13 mouse cellular contexts compared by ENCODE assay signal in genomic region chr3:121309896-121310714, GRCm38 (mm10). TPM values are rescaled to one million over a fixed set of nuclear protein-coding genes. Genes with fewer than 3 reads are reported as not detected.
DNase-seq lines count a peak whose midpoint lies in the region; ATAC-seq and TF ChIP-seq lines count a peak whose summit lies in the region.
"Had no signal": no experiment of that assay in that cellular context is flagged by ENCODE, and none has a peak within 500 bp of the region (broad histone marks: within the 10 kb centered on the region; RNA-seq: fewer than 3 reads in every experiment).

No protein-coding gene starts in this region.

- TF ChIP-seq CTCF in forebrain, postnatal 0 days (IDR thresholded peaks at IDR 0.05; ENCODE audit: low read depth), result peak; percentile 42
- TF ChIP-seq CTCF in Patski (IDR thresholded peaks at IDR 0.05), result peak; percentile 69

- POLR2A ChIA-PET in Patski (lab: Charles Lee), result interaction anchor here (0.6 to 2.5 kb wide), 3 partner anchors 85 to 190 kb away, joined by 3 to 6 read pairs (median 3); no protein-coding TSS in a partner anchor

- no peak overlapping the region for H3K4me3 ChIP-seq in forebrain, postnatal 0 days (ENCODE audit: low read depth, low read length)
- no peak overlapping the region for H3K4me3 ChIP-seq in forebrain, embryonic 11.5 days (ENCODE audit: low read depth, low read length)
- H3K4me3 ChIP-seq in liver, embryonic 16.5 days (ENCODE audit: low read depth, low read length), result no peak overlapping the region
- H3K4me3 ChIP-seq in liver, embryonic 12.5 days, result no peak overlapping the region
- H3K4me3 ChIP-seq: forebrain, embryonic 12.5 days; limb, embryonic 15.5 days had no signal

- no peak overlapping the region for H3K4me2 ChIP-seq in forebrain, postnatal 0 days (ENCODE audit: low read depth)
- no peak overlapping the region for H3K4me2 ChIP-seq in forebrain, embryonic 11.5 days (ENCODE audit: low read depth, low read length, severe bottlenecking)
- no peak overlapping the region for H3K4me2 ChIP-seq in liver, embryonic 16.5 days (ENCODE audit: low read depth, low read length)
- H3K4me2 ChIP-seq in liver, embryonic 12.5 days, result no peak overlapping the region
- H3K4me2 ChIP-seq: forebrain, embryonic 12.5 days; limb, embryonic 15.5 days had no signal

- H3K4me1 ChIP-seq in forebrain, postnatal 0 days (ENCODE audit: insufficient read depth), result no peaks in the 10 kb centered on the region
- H3K4me1 ChIP-seq in forebrain, embryonic 11.5 days (replicated peaks; ENCODE audit: control insufficient read depth, insufficient read depth, low read length), result no peaks in the 10 kb centered on the region
- no peaks in the 10 kb centered on the region for H3K4me1 ChIP-seq in liver, embryonic 16.5 days (ENCODE audit: control insufficient read depth, low read depth, low read length)
- peaks cover 27% of the 10 kb centered on the region for H3K4me1 ChIP-seq in liver, embryonic 12.5 days
- H3K4me1 ChIP-seq: limb, embryonic 15.5 days had no signal

- H3K36me3 ChIP-seq in forebrain, postnatal 0 days (ENCODE audit: insufficient read depth), result no peaks in the 10 kb centered on the region
- no peaks in the 10 kb centered on the region for H3K36me3 ChIP-seq in forebrain, embryonic 11.5 days (ENCODE audit: control insufficient read depth, insufficient read depth, low read length)
- no peaks in the 10 kb centered on the region for H3K36me3 ChIP-seq in liver, embryonic 16.5 days (ENCODE audit: control insufficient read depth, insufficient read depth)
- H3K36me3 ChIP-seq in liver, embryonic 12.5 days, result peaks cover 4% of the 10 kb centered on the region
- H3K36me3 ChIP-seq: forebrain, embryonic 12.5 days had no signal

- in situ Hi-C loops in Patski (cut with MboI; ENCODE audit: low pct_unique_long_range_greater_than_20kb), result loop anchor here (5.0 to 10.0 kb wide), 2 partner anchors 427 to 455 kb away; no protein-coding TSS in a partner anchor

- CTCF ChIA-PET in Patski (lab: Charles Lee), result interaction anchor here (0.9 to 10.3 kb wide), 12 partner anchors 9 to 427 kb away, joined by 3 to 151 read pairs (median 4); no protein-coding TSS in a partner anchor

- 90% methylated on average over 16 of the region's 16 CpGs for WGBS in forebrain, postnatal 0 days
- 90% methylated on average over 16 of the region's 16 CpGs for WGBS in forebrain, embryonic 11.5 days
- 77% methylated on average over 16 of the region's 16 CpGs for WGBS in liver, embryonic 16.5 days (ENCODE audit: insufficient replicate concordance)
- 81% methylated on average over 16 of the region's 16 CpGs for WGBS in liver, embryonic 12.5 days (ENCODE audit: insufficient replicate concordance)

- H3K9ac ChIP-seq in forebrain, postnatal 0 days, result no peak overlapping the region
- no peak overlapping the region for H3K9ac ChIP-seq in forebrain, embryonic 11.5 days (ENCODE audit: low read length)
- no peak overlapping the region for H3K9ac ChIP-seq in liver, embryonic 16.5 days (ENCODE audit: low read depth, low read length)
- no peak overlapping the region for H3K9ac ChIP-seq in liver, embryonic 12.5 days
- H3K9ac ChIP-seq: forebrain, embryonic 12.5 days; limb, embryonic 15.5 days had no signal

- no peak overlapping the region for H3K27ac ChIP-seq in forebrain, postnatal 0 days (ENCODE audit: low read depth, low read length)
- no peak overlapping the region for H3K27ac ChIP-seq in forebrain, embryonic 11.5 days (ENCODE audit: low read depth, low read length)
- H3K27ac ChIP-seq in liver, embryonic 16.5 days (ENCODE audit: low read length), result 0 out of 2 replicates have a peak overlapping the region, but pooled peaks have one; percentile 6
- no peak overlapping the region for H3K27ac ChIP-seq in liver, embryonic 12.5 days
- H3K27ac ChIP-seq: forebrain, embryonic 12.5 days; limb, embryonic 15.5 days had no signal

- H3K9me3 ChIP-seq in forebrain, postnatal 0 days (ENCODE audit: low read length), result no peaks in the 10 kb centered on the region
- H3K9me3 ChIP-seq in forebrain, embryonic 11.5 days (ENCODE audit: control insufficient read depth, low read length), result no peaks in the 10 kb centered on the region
- H3K9me3 ChIP-seq in liver, embryonic 16.5 days (replicated peaks; ENCODE audit: control insufficient read depth, low read length), result no peaks in the 10 kb centered on the region
- no peaks in the 10 kb centered on the region for H3K9me3 ChIP-seq in liver, embryonic 12.5 days (replicated peaks)
- H3K9me3 ChIP-seq: forebrain, embryonic 12.5 days; limb, embryonic 15.5 days had no signal

- no peak for DNase-seq in forebrain, postnatal 0 days
- no peak for DNase-seq in forebrain, embryonic 11.5 days (ENCODE audit: low spot score)
- no peak for DNase-seq in Patski (ENCODE audit: low read depth, low spot score)
- peak; percentile 29 for DNase-seq in lung, postnatal 14 days
- no peak for DNase-seq in MN1 (ENCODE audit: low spot score)
- DNase-seq: cerebellum, postnatal 10 days; heart, postnatal 14 days; layer of hippocampus, adult 9-11 months had no signal

- H3K27me3 ChIP-seq in forebrain, postnatal 0 days (ENCODE audit: insufficient read depth, low read length), result no peaks in the 10 kb centered on the region
- no peaks in the 10 kb centered on the region for H3K27me3 ChIP-seq in forebrain, embryonic 11.5 days (ENCODE audit: control insufficient read depth, insufficient read depth, low read length)
- no peaks in the 10 kb centered on the region for H3K27me3 ChIP-seq in liver, embryonic 16.5 days (ENCODE audit: control insufficient read depth, insufficient read depth, low read depth, low read length)
- no peaks in the 10 kb centered on the region for H3K27me3 ChIP-seq in liver, embryonic 12.5 days (replicated peaks)
- no peaks in the 10 kb centered on the region for H3K27me3 ChIP-seq in Patski
- H3K27me3 ChIP-seq: forebrain, embryonic 12.5 days; limb, embryonic 15.5 days had no signal

- ATAC-seq in forebrain, postnatal 0 days, result no peak
- ATAC-seq in forebrain, embryonic 11.5 days (replicated peaks; ENCODE audit: low FRiP score), result no peak
- ATAC-seq in liver, embryonic 16.5 days (ENCODE audit: low read depth), result no peak
- no peak for ATAC-seq in liver, embryonic 12.5 days
- peak; percentile 37 for ATAC-seq in Patski
- no peak for ATAC-seq in CD4-positive, CD25-positive, alpha-beta regulatory T cell, adult 4 months

RNA-seq across cellular contexts. Expression of gene Alg14, which starts 18.5 kb away (rescaled TPM):
- 20.8 and 28.2 TPM in 2 replicates for total RNA-seq in forebrain, postnatal 0 days (2014; rRNA removed)
- 29.6 and 31.6 TPM in 2 replicates for polyA plus RNA-seq in forebrain, postnatal 0 days (2015; fragmentation: Nextera tagmentation; extraction: Ambion mirVana)
- 28.9 and 30.2 TPM in 2 replicates for polyA plus RNA-seq in forebrain, embryonic 11.5 days (2014; fragmentation: Nextera tagmentation; extraction: Ambion mirVana)
- polyA plus RNA-seq in liver, embryonic 16.5 days (2015; fragmentation: Nextera tagmentation; extraction: Ambion mirVana), result 15.0 and 16.6 TPM in 2 replicates
- 18.1 and 20.0 TPM in 2 replicates for polyA plus RNA-seq in liver, embryonic 12.5 days (2016; fragmentation: Nextera tagmentation; extraction: Ambion mirVana)
- 53.5 TPM for polyA plus RNA-seq in Patski (2021)
- polyA plus RNA-seq in CD4-positive, CD25-positive, alpha-beta regulatory T cell, adult 4 months (2017; shearing (Covaris generic)), result 10 to 100 TPM; 15.5 to 29.5 TPM

RNA-seq across cellular contexts. Expression of gene Tmem56, which starts 27.2 kb away (rescaled TPM):
- total RNA-seq in forebrain, postnatal 0 days (2014; rRNA removed), result 14.2 and 15.5 TPM in 2 replicates
- 2.7 and 3.9 TPM in 2 replicates for polyA plus RNA-seq in forebrain, postnatal 0 days (2015; fragmentation: Nextera tagmentation; extraction: Ambion mirVana)
- 2.1 and 3.1 TPM in 2 replicates for polyA plus RNA-seq in forebrain, embryonic 11.5 days (2014; fragmentation: Nextera tagmentation; extraction: Ambion mirVana)
- polyA plus RNA-seq in liver, embryonic 16.5 days (2015; fragmentation: Nextera tagmentation; extraction: Ambion mirVana), result 12.8 and 15.2 TPM in 2 replicates
- 29.8 and 32.2 TPM in 2 replicates for polyA plus RNA-seq in liver, embryonic 12.5 days (2016; fragmentation: Nextera tagmentation; extraction: Ambion mirVana)
- 0.10 TPM for polyA plus RNA-seq in Patski (2021)
- not detected for polyA plus RNA-seq in CD4-positive, CD25-positive, alpha-beta regulatory T cell, adult 4 months (2017; shearing (Covaris generic))
